Mouse (Mus musculus) gastrocnemius, adult 2 months (tissue): ENCODE measurements around the gene Birc7. TPM values are rescaled to one million over a fixed set of nuclear protein-coding genes. Genes with fewer than 3 reads are reported as not detected.

ENCODE experiments used
- DNase-seq: peaks from one replicate; pipeline ENCODE4 v3.0.0; 2022
- H3K27ac ChIP-seq: fragments of 200-600 bp; 2 replicates; pipeline ENCODE4 v1.8.1; 2022; ENCODE audit warnings: mild to moderate bottlenecking
- H3K4me3 ChIP-seq: fragments of 200-600 bp; 2 replicates; pipeline ENCODE4 v1.8.1; 2022; ENCODE audit warnings: mild to moderate bottlenecking, moderate library complexity
- CTCF ChIP-seq: fragments of 200-600 bp; IDR thresholded peaks from 2 replicates; pipeline ENCODE4 v1.8.1; 2022; ENCODE audit warnings: antibody characterized with exemption, mild to moderate bottlenecking, moderate library complexity
- intact Hi-C: fragments of 180-260 bp; cut with DNase I; formaldehyde crosslinking; loops from one replicate; pipeline ENCODE4 v1.15.1; 2025
- microRNA-seq: library from miRNA; unstranded; fragments of <30 nt; microRNA quantifications from one replicate; pipeline ENCODE4 v1.2.0, GENCODE M21; 2021
- total RNA-seq, 2 experiments: library from RNA; stranded (reverse); gene quantifications; 2 replicates each; pipeline ENCODE4 v1.2.3; 2021

Gene Birc7
- total RNA-seq, 2 experiments from 2014 or later = not detected

GRCm38 (mm10) chr2:180960187-180960586 is 31.4 kb downstream of the Birc7 start:
- no peak overlapping the region for H3K27ac ChIP-seq
- TF ChIP-seq CTCF = no peak
- intact Hi-C loops = loop anchor here (10.0 kb wide), 1 partner anchor 175 kb away; no protein-coding TSS in a partner anchor

GRCm38 (mm10) chr2:180962616-180963308 is 33.9 kb downstream of the Birc7 start:
- DNase-seq = no peak
- no peak for TF ChIP-seq CTCF
- H3K4me3 ChIP-seq = no peak overlapping the region
- no peak overlapping the region for H3K27ac ChIP-seq
- intact Hi-C loops = loop anchor here (10.0 kb wide), 1 partner anchor 178 kb away; no protein-coding TSS in a partner anchor

More at GRCm38 (mm10) chr2:180960187-180960586, 31.4 kb downstream of the Birc7 start:
- DNase-seq = no peak
- no peak overlapping the region for H3K4me3 ChIP-seq

GRCm38 (mm10) chr2:180963956-180964355 is 35.1 kb downstream of the Birc7 start:
- Histone ChIP-seq H3K27ac (no peak overlapping the region), H3K4me3 (no peak overlapping the region)
- intact Hi-C loops = loop anchor here (1.0 to 10.0 kb wide), 2 partner anchors 39 to 179 kb away; no protein-coding TSS in a partner anchor
- peak; percentile 98 for TF ChIP-seq CTCF
- peak; percentile 80 for DNase-seq

GRCm38 (mm10) chr2:180966092-180966882 is 37.5 kb downstream of the Birc7 start:
- Histone ChIP-seq H3K4me3 (peak overlapping the region; percentile 76), H3K27ac (peak overlapping the region; percentile 92)
- no peak for DNase-seq
- TF ChIP-seq CTCF = peak; percentile 40
- intact Hi-C loops = loop anchor here (10.0 kb wide), 1 partner anchor 181 kb away; no protein-coding TSS in a partner anchor

GRCm38 (mm10) chr2:180967010-180967763 is 38.4 kb downstream of the Birc7 start, which contains the start of gene Arfgap1:
Gene Arfgap1 (plus strand): TSS chr2:180967225.
- Histone ChIP-seq H3K27ac (peak within 1 kb of the TSS; percentile 92), H3K4me3 (peak within 1 kb of the TSS; percentile 76)
- DNase-seq = peak; percentile 96
- TF ChIP-seq CTCF = no peak; the same call in 1 of the 2 replicates
- intact Hi-C loops = loop anchor here (10.0 kb wide), 1 partner anchor 182 kb away; no protein-coding TSS in a partner anchor

- TF ChIP-seq CTCF = no peak
- no peak for DNase-seq
- H3K4me3 ChIP-seq = no peak overlapping the region
- H3K27ac ChIP-seq = no peak overlapping the region
- intact Hi-C loops = no loop called here
These were observed 52.3 kb downstream of the Birc7 start for GRCm38 (mm10) chr2:180981133-180981532.

Small RNA genes within 50 kb of the gene (microRNA-seq; reads per million reads assigned to microRNA genes)
- gene Mir124a-3 = not detected

Other genes with a start within 250 kb of the Birc7 start
- gene Dido1, start 219.0 kb upstream of the Birc7 start, total RNA-seq = 10 to 100 TPM; 18.6 to 22.4 TPM
- gene Gid8, start 218.9 kb upstream of the Birc7 start, total RNA-seq = 10 to 100 TPM; 31.1 to 42.1 TPM
- under 1 TPM in 1 of 2 experiments, not detected in 1; 0.33 TPM for gene Slc17a9, start 203.8 kb upstream of the Birc7 start, total RNA-seq
- gene Bhlhe23, start 152.1 kb upstream of the Birc7 start, total RNA-seq = not detected
- 10 to 100 TPM; 41.9 to 42.1 TPM for gene Ythdf1, start 8.1 kb upstream of the Birc7 start, total RNA-seq
- under 1 TPM in 1 of 2 experiments, not detected in 1; 0.78 TPM for gene Nkain4, start 25.7 kb downstream of the Birc7 start, total RNA-seq
- gene Arfgap1, start 38.2 kb downstream of the Birc7 start, total RNA-seq = 10 to 100 TPM; 32.5 to 38.5 TPM
- gene Col20a1, start 57.5 kb downstream of the Birc7 start, total RNA-seq = 1 to 10 TPM; 1.1 to 2.3 TPM
- not detected for gene Chrna4, start 114.5 kb downstream of the Birc7 start, total RNA-seq
- not detected for gene Kcnq2, start 206.3 kb downstream of the Birc7 start, total RNA-seq
- 1,000 to 10,000 TPM; 2,005 to 2,177 TPM for gene Eef1a2, start 228.0 kb downstream of the Birc7 start, total RNA-seq